Mouse (Mus musculus) heart, adult 2 months (tissue): ENCODE data around the gene Msh5. TPM values are rescaled to one million over a fixed set of nuclear protein-coding genes. Genes with fewer than 3 reads are reported as not detected.

Source experiments
- DNase-seq, 2 experiments: peaks; one replicate each; pipeline ENCODE4 v3.0.0; 2021
- H3K27ac ChIP-seq: fragments of 200-600 bp; 2 replicates; pipeline ENCODE4 v1.8.1; 2022
- H3K27me3 ChIP-seq: fragments of 200-500 bp; 2 replicates; pipeline ENCODE4 v1.6.1; 2012; ENCODE audit warnings: mild to moderate bottlenecking, low read length, inconsistent platforms, mixed read lengths; ENCODE audit not compliant: control insufficient read depth, insufficient read depth
- H3K36me3 ChIP-seq: fragments of 200-500 bp; 2 replicates; pipeline ENCODE4 v1.6.1; 2012; ENCODE audit warnings: low read length, inconsistent platforms; ENCODE audit not compliant: control insufficient read depth, insufficient read depth
- H3K4me1 ChIP-seq: fragments of 200-500 bp; 2 replicates; pipeline ENCODE4 v1.6.1; 2011; ENCODE audit warnings: low read length; ENCODE audit not compliant: control insufficient read depth, insufficient read depth
- H3K4me3 ChIP-seq: fragments of 200-600 bp; 2 replicates; pipeline ENCODE4 v1.8.1; 2022
- H3K79me2 ChIP-seq: fragments of 200-500 bp; replicated peaks from 2 replicates; pipeline ENCODE4 v1.6.1; 2012; ENCODE audit warnings: mild to moderate bottlenecking, inconsistent platforms, low read length, moderate library complexity, mixed read lengths; ENCODE audit not compliant: control insufficient read depth, insufficient read depth
- H3K9ac ChIP-seq: fragments of 200-500 bp; 2 replicates; pipeline ENCODE4 v1.6.1; 2012; ENCODE audit warnings: low read depth, mild to moderate bottlenecking, control low read depth, inconsistent platforms, low read length, mixed read lengths
- CTCF ChIP-seq: fragments of 200-600 bp; IDR thresholded peaks from 2 replicates; pipeline ENCODE4 v1.8.1; 2022; ENCODE audit warnings: antibody characterized with exemption, mild to moderate bottlenecking, moderate library complexity
- EP300 ChIP-seq: fragments of 200-500 bp; IDR thresholded peaks from 2 replicates; pipeline ENCODE4 v1.6.1; 2011; ENCODE audit warnings: low read depth, low read length, control low read depth; ENCODE audit not compliant: insufficient read depth
- POLR2A ChIP-seq: fragments of 200-500 bp; IDR thresholded peaks from 2 replicates; pipeline ENCODE4 v1.6.1; 2011; ENCODE audit warnings: mild to moderate bottlenecking, low read depth, low read length, control low read depth; ENCODE audit not compliant: insufficient read depth
- WGBS: fragments of 180-500 bp; shearing (Covaris S2); methylation state at CpG from one replicate; pipeline ENCODE4 v1.1.7; 2018; 5-methylcytosine and 5-hydroxymethylcytosine counted together
- intact Hi-C: fragments of 180-260 bp; cut with DNase I; formaldehyde crosslinking; loops from one replicate; pipeline ENCODE4 v1.15.1; 2025
- polyA plus RNA-seq: library from polyadenylated mRNA; depleted of rRNA; stranded (reverse); fragments of >200 nt; gene quantifications from 2 replicates; pipeline ENCODE4 v1.2.3, GENCODE M21; 2012
- total RNA-seq, 2 experiments: library from RNA; stranded (reverse); gene quantifications; 2 replicates each; pipeline ENCODE4 v1.2.3; 2021

The Msh5 gene
- total and polyA plus RNA-seq, 3 experiments: 0.23 to 1.2 (median 0.29) TPM

DNA sequence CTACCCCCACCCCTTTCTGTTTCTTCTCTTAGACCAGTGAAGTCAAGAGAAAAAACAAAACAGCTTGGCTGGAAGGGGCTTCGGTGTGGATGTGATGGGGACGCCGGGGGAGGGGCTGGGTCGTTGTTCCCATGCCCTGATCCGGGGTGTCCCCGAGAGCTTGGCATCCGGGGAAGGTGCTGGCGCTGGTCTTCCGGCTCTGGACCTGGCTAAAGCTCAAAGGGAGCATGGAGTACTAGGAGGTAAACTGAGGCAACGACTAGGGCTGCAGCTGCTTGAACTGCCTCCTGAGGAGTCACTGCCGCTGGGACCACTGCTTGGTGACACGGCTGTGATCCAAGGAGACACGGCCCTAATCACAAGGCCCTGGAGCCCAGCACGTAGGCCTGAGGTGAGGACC lies 13.5 kb upstream of the Msh5 start:
- Histone ChIP-seq H3K36me3 (peaks cover 5% of the 10 kb centered on the region), H3K4me3 (peak overlapping the region; percentile 65), H3K27ac (peak overlapping the region; percentile 92), H3K79me2 (no peaks in the 10 kb centered on the region), H3K27me3 (no peaks in the 10 kb centered on the region), H3K4me1 (peaks cover 10% of the 10 kb centered on the region), H3K9ac (peak overlapping the region; percentile 87)
- 27% methylated on average over 14 of the region's 14 CpGs for WGBS
- intact Hi-C loops: no loop called here
- no peak for DNase-seq
- TF ChIP-seq EP300 (no peak), POLR2A (no peak), CTCF (no peak)

DNA sequence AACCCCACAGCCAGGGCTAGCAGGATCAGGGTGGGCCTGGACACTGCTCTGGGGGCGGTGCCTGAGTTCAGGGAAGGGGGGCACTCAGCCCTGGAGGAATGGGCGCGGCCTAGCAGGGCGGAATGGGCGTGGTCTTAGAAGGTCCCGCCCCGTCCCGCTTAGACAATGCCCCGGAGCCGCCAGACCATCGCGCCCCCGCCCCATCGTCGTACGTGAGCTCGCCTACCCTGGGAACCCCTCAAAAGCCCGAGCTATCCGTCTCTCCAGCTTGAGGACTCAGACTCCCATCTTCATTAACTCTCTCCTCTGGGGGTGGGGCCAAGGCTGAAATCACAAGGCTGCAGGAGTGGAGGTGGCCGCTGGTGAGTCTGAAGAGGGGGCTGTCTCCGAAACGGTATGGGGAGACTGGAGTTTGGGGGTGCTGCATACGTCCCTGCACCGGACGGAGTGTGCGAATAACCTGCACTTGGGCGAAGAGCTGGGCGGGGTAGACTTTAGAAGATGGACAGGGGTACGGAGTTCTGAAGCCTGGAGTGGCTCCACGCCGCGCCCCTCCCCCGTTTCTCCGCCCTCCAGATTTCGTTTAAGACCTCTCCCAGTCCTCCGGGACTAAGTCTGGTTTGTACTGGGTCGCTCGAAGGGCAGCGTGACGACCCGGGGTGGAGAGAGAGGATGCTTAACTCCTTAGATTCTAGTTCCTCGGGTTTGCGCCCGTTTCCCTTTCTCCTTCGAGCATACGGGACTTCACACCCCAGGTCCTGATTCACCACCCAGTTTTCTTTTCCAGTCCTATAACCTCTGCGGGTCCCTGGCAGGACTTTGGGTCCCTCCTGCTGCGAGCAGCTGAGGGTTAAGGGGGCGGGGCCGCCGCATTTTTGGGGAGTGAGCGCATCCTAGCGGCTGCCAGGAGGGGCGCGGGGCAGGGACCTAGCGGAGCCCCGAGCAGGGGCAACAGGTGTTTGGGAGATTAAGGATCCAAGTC lies 12.7 kb upstream of the Msh5 start, which contains the start of gene Ddah2:
Gene Ddah2 (plus strand): TSS at position 125 of the 982 bp plus-strand sequence.
- Histone ChIP-seq H3K27ac (peak within 1 kb of the TSS; percentile 92), H3K4me1 (peaks cover 8% of the 10 kb centered on the region), H3K4me3 (peak within 1 kb of the TSS; percentile 65), H3K79me2 (no peaks in the 10 kb centered on the region), H3K36me3 (peaks cover 7% of the 10 kb centered on the region), H3K27me3 (no peaks in the 10 kb centered on the region), H3K9ac (peak within 1 kb of the TSS; percentile 87)
- DNase-seq: peak; percentile 92 to 93
- intact Hi-C loops: loop anchor here (1.0 to 2.0 kb wide), 2 partner anchors 30 to 38 kb away; partner anchors contain the start of gene Abhd16a
- under 1% methylated on average over 57 of the region's 57 CpGs for WGBS
- TF ChIP-seq EP300 (peak; percentile 62; the same call in 1 of the 2 replicates), CTCF (peak; percentile 84), POLR2A (peak; percentile 81)

DNA sequence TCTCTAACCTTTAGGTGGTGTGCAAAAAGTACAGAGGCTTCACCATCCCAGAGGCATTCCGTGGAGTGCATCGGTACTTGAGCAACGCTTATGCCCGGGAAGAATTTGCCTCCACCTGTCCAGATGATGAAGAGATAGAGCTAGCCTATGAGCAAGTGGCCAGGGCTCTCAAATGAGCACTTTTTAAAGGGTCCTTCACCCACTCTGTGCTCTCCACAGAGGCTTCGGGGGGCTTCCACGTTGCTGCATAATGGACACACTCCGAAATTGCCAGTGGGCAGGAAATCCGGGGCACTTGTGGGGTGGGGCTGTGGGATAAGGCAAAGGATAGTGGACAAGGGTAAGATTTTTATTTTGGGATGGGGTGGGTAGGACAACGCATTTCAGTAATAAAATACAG lies 11.8 kb upstream of the Msh5 start:
- DNase-seq: no peak
- Histone ChIP-seq H3K27me3 (no peaks in the 10 kb centered on the region), H3K79me2 (no peaks in the 10 kb centered on the region), H3K9ac (no peak overlapping the region), H3K4me1 (peaks cover 8% of the 10 kb centered on the region), H3K27ac (peak overlapping the region; percentile 92), H3K4me3 (no peak overlapping the region), H3K36me3 (peaks cover 8% of the 10 kb centered on the region)
- 51% methylated on average over 9 of the region's 9 CpGs for WGBS
- intact Hi-C loops: loop anchor here (2.0 kb wide), 1 partner anchor 30 kb away; the partner anchor contains the start of gene Abhd16a
- TF ChIP-seq CTCF (no peak), POLR2A (no peak)

DNA sequence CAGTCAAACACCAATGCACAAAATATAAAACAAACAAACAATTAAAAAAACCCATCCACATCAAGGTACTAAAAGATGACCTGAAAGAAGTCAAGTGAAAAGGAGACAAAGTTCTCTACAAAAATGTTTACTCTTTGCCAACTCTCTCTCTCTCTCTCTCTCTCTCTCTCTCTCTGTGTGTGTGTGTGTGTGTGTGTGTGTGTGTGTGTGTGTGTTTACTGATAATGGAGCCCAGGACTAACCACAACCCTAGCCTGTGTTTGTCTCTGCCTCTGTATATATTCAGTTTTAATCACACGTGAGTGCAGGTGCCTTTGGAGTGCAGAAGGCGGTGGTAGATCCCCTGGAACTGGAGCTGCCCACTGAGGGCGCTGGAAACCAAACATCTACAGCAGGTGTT lies 10.5 kb upstream of the Msh5 start:
- TF ChIP-seq POLR2A: no peak
- no peak for TF ChIP-seq EP300
- no peak for TF ChIP-seq CTCF
- no peak for DNase-seq
- H3K27me3 ChIP-seq: no peaks in the 10 kb centered on the region
- no peak overlapping the region for H3K9ac ChIP-seq
- intact Hi-C loops: no loop called here
- H3K79me2 ChIP-seq: no peaks in the 10 kb centered on the region
- H3K4me1 ChIP-seq: peaks cover 14% of the 10 kb centered on the region
- WGBS: 78% methylated on average over 3 of the region's 3 CpGs
- H3K36me3 ChIP-seq: peaks cover 9% of the 10 kb centered on the region
- H3K27ac ChIP-seq: no peak overlapping the region
- H3K4me3 ChIP-seq: no peak overlapping the region

DNA sequence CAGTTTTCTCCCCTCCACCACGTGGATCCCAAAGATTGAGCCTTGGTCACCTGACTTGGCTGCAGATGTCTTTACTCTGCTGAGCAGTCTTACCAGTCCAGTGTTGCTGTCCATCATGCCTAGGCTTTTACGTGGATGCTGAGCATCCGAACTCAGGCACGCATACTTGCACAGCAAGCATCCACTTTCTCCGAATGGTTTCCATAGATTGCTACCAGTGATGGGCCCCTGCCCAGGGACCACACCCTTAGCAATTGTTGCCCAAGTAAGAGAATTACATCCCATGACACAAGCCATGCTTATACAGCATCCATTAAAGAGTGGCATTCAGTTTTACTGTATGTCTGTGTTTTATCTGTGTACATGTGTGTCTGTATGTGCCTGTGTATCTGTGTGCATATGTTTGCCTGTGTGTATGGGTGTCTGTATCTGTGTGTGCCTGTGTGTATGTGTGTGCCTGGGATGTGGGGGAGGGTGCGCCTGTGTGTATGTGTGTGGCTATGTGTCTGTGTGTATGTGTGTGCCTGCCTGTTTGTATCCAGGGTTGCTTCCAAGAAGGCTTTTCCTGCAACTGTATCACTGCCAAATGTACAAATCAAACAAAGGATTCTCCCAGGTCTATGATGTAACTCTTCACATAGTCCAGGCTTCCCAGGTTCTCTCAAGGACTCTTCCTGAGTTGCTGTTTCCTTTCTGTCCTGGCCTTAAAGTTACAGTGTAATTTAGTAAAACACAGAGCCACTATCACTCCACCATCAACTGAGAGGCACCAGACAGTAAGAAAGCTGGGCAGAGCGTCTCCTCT lies 9.3 kb upstream of the Msh5 start:
- Histone ChIP-seq H3K27me3 (no peaks in the 10 kb centered on the region), H3K27ac (peak overlapping the region; percentile 38), H3K4me3 (no peak overlapping the region), H3K4me1 (peaks cover 14% of the 10 kb centered on the region), H3K79me2 (no peaks in the 10 kb centered on the region), H3K9ac (no peak overlapping the region), H3K36me3 (peaks cover 9% of the 10 kb centered on the region)
- no peak for TF ChIP-seq CTCF
- 0 out of 2 replicates have a peak, but pooled peaks have one; percentile 12 for TF ChIP-seq EP300
- no peak for DNase-seq
- WGBS: 51% methylated on average over 7 of the region's 7 CpGs
- intact Hi-C loops: no loop called here
